Mouse (Mus musculus) lung, adult 2 months (tissue): Measurements from ENCODE around the gene Npdc1.

Experiments used
- CTCF ChIP-seq: fragments of 200-500 bp; IDR thresholded peaks from 2 replicates; pipeline ENCODE4 v1.5.1; 2011; ENCODE audit warnings: mild to moderate bottlenecking, low read length, control low read depth; ENCODE audit not compliant: insufficient read depth
- POLR2A ChIP-seq: fragments of 200-500 bp; IDR thresholded peaks from 2 replicates; pipeline ENCODE4 v1.6.1; 2011; ENCODE audit warnings: low read depth, mild to moderate bottlenecking, control low read depth, low read length, borderline replicate concordance; ENCODE audit errors: extremely low read depth

GRCm38 (mm10) chr2:25430395-25431233 is 31.5 kb downstream of the Npdc1 start:
- TF ChIP-seq POLR2A (no peak), CTCF (no peak)
